Mouse (Mus musculus): ENCODE results near the gene Rpl27.

DNA sequence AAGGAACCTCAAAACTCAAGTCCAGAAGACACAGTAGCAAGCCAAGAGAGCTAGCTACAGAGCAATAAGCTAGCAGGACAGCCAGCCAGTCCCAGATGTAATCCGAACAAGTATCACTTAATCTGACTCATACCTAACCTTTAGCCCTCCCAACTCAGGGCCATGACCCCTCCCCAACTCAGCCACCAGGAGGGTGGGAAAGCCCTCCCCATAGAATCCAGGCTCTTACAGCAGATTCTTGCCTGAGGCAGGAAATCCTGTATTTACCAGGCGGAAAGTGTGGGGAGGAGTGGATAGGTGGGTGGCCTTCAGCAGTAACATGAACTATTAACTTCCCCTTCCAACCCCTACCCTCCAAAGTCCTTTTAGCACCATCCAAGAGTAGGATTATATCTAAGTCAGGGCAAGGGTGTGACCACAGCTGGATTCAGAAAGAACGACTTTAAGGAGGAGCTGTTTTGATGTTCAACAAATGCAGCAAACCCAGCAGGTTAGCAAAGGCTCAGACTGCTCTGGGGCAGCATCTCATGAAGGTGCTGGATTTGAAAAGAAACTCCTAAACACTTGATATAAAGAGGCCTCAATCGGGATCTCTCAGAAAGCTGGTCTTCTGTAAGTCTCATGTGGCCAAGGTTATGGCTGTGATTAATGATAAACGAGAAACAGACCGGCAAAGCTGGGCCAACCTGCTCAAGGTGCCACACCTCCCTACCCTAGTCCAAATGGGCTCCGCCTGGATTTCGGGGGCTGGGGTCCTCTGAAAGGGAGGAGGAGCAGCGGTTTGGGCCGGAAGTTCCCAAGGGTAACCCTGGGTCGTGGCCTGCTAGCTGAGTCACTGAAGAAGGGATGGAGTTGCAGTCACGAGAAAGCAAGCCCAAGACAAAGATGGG is 22.4 kb downstream of the Rpl27 start, which contains the start of gene Rnd2:
- TF ChIP-seq GATA1 (IDR thresholded peaks at IDR 0.05; ENCODE audit: borderline replicate concordance, low read length) (no peak), FLI1 (IDR thresholded peaks at IDR 0.05; ENCODE audit: low read length) (no peak)
